Mouse (Mus musculus) small intestine, adult 2 months (tissue): ENCODE measurements around the gene 2510009E07Rik. TPM values are rescaled to one million over a fixed set of nuclear protein-coding genes. Genes with fewer than 3 reads are reported as not detected.
A peak's percentile ranks its signal among the peaks of the same experiment; 100 is the strongest.

Experiments
- H3K27ac ChIP-seq: fragments of 200-500 bp; 2 replicates; pipeline ENCODE4 v1.5.1; 2012; ENCODE audit warnings: low read depth, low read length, control low read depth, inconsistent platforms; ENCODE audit not compliant: insufficient read depth
- H3K27me3 ChIP-seq: fragments of 200-500 bp; 2 replicates; pipeline ENCODE4 v1.6.1; 2012; ENCODE audit warnings: mild to moderate bottlenecking, moderate library complexity, low read length, inconsistent platforms; ENCODE audit not compliant: control insufficient read depth, insufficient read depth
- H3K36me3 ChIP-seq: fragments of 200-500 bp; 2 replicates; pipeline ENCODE4 v1.6.1; 2012; ENCODE audit warnings: mild to moderate bottlenecking, low read length, control low read depth, inconsistent platforms; ENCODE audit not compliant: control insufficient read depth, insufficient read depth
- H3K4me1 ChIP-seq: fragments of 200-500 bp; 2 replicates; pipeline ENCODE4 v1.6.1; 2012; ENCODE audit warnings: low read length, inconsistent platforms, mixed read lengths; ENCODE audit not compliant: control insufficient read depth, insufficient read depth, insufficient read length
- H3K4me3 ChIP-seq: fragments of 200-500 bp; 2 replicates; pipeline ENCODE4 v1.5.1; 2012; ENCODE audit warnings: low read depth, mild to moderate bottlenecking, control low read depth, inconsistent platforms, low read length, moderate library complexity
- CTCF ChIP-seq: fragments of 200-500 bp; IDR thresholded peaks from 2 replicates; pipeline ENCODE4 v1.5.1; 2012; ENCODE audit warnings: low read depth, mild to moderate bottlenecking, control low read depth, inconsistent platforms, low read length, moderate library complexity, mixed read lengths; ENCODE audit not compliant: insufficient replicate concordance, insufficient read length; ENCODE audit errors: extremely low read depth
- POLR2A ChIP-seq: fragments of 200-500 bp; IDR thresholded peaks from 2 replicates; pipeline ENCODE4 v1.6.1; 2012; ENCODE audit warnings: low read depth, mild to moderate bottlenecking, control low read depth, inconsistent platforms, low read length, moderate library complexity
- WGBS: fragments of 180-500 bp; shearing (Covaris S2); methylation state at CpG from one replicate; pipeline ENCODE4 v1.1.7; 2018; 5-methylcytosine and 5-hydroxymethylcytosine counted together
- polyA plus RNA-seq: library from polyadenylated mRNA; depleted of rRNA; stranded (reverse); fragments of >200 nt; gene quantifications from 2 replicates; pipeline ENCODE4 v1.2.3, GENCODE M21; 2012; rRNA removed

The 2510009E07Rik gene
- 3.8 and 5.3 TPM in 2 replicates for polyA plus RNA-seq

- H3K27me3 ChIP-seq = no peaks in the 10 kb centered on the region
- no peaks in the 10 kb centered on the region for H3K36me3 ChIP-seq
- H3K27ac ChIP-seq = peak within 1 kb of the TSS; percentile 11
- no peaks in the 10 kb centered on the region for H3K4me1 ChIP-seq
- H3K4me3 ChIP-seq = peak within 1 kb of the TSS; percentile 63
- under 1% methylated on average over 59 of the region's 61 CpGs for WGBS
- TF ChIP-seq CTCF (no peak), POLR2A (no peak)
These were observed at the start of gene 2510009E07Rik for GRCm38 (mm10) chr16:21694463-21695241. 2510009E07Rik (minus strand) TSS chr16:21694665.

GRCm38 (mm10) chr16:21743401-21743800, 48.9 kb upstream of the 2510009E07Rik start:
- TF ChIP-seq CTCF (no peak), POLR2A (no peak)
- H3K4me1 ChIP-seq = no peaks in the 10 kb centered on the region
- H3K27me3 ChIP-seq = no peaks in the 10 kb centered on the region
- H3K27ac ChIP-seq = no peak overlapping the region
- WGBS = 92% methylated on average over 6 of the region's 6 CpGs
- H3K36me3 ChIP-seq = no peaks in the 10 kb centered on the region
- no peak overlapping the region for H3K4me3 ChIP-seq

GRCm38 (mm10) chr16:21742898-21743297, 48.4 kb upstream of the 2510009E07Rik start:
- no peak for TF ChIP-seq CTCF
- TF ChIP-seq POLR2A = no peak
- H3K27ac ChIP-seq = no peak overlapping the region
- WGBS = 93% methylated on average over 5 of the region's 5 CpGs
- no peaks in the 10 kb centered on the region for H3K36me3 ChIP-seq
- H3K27me3 ChIP-seq = no peaks in the 10 kb centered on the region
- no peaks in the 10 kb centered on the region for H3K4me1 ChIP-seq
- H3K4me3 ChIP-seq = no peak overlapping the region

GRCm38 (mm10) chr16:21742191-21742870, 47.9 kb upstream of the 2510009E07Rik start:
- Histone ChIP-seq H3K27me3 (no peaks in the 10 kb centered on the region), H3K4me3 (no peak overlapping the region), H3K27ac (no peak overlapping the region), H3K4me1 (no peaks in the 10 kb centered on the region), H3K36me3 (no peaks in the 10 kb centered on the region)
- 81% methylated on average over 5 of the region's 5 CpGs for WGBS
- TF ChIP-seq POLR2A (no peak), CTCF (no peak)

DNA sequence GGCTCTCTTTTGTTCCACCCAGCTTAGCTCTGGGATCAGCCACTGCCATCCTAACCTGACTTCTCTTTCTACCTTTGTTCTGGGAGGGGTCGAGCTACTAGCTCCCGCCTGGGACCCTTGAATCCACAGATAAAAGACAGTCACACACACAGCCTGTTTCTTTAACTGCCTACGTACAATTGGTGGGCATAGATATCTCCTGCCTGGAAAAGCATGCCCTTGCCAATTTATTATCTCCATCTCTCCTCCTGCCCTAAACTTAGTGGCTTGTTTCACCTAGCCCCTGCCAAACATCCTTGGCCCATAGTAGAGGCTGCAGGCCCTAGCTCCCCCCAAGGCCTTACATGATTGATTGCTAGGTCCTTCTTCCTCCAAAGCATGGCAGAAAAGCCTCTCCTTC, 47.1 kb upstream of the 2510009E07Rik start:
- TF ChIP-seq CTCF (no peak), POLR2A (no peak)
- Histone ChIP-seq H3K4me1 (no peaks in the 10 kb centered on the region), H3K4me3 (no peak overlapping the region), H3K27ac (no peak overlapping the region), H3K36me3 (no peaks in the 10 kb centered on the region), H3K27me3 (no peaks in the 10 kb centered on the region)
- 81% methylated on average over 3 of the region's 3 CpGs for WGBS

DNA sequence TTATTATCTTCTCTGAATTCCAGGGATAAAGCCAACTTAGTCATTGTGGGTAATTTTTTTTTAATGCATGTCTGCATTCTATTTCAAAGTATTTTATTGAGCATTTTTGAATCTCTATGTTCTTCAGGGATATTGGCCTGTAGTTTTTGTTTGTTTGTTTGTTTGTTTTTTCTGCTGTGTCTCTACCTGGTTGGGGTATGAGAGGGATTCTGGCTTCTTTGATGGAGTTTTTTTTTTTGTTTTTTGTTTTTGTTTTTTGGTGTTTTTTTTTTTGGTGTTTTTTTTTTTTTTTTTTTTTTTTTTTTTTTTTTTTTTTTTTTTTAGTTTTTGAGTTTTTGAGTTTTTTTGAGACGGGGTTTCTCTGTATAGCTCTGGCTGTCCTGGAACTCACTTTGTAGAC, 41.2 kb upstream of the 2510009E07Rik start:
- H3K4me1 ChIP-seq = no peaks in the 10 kb centered on the region
- WGBS = 95% methylated on average over 1 of the region's 1 CpGs
- H3K27me3 ChIP-seq = no peaks in the 10 kb centered on the region
- TF ChIP-seq POLR2A = no peak
- TF ChIP-seq CTCF = no peak
- no peak overlapping the region for H3K4me3 ChIP-seq
- no peak overlapping the region for H3K27ac ChIP-seq
- H3K36me3 ChIP-seq = no peaks in the 10 kb centered on the region

- WGBS = 24% methylated on average over 10 of the region's 10 CpGs
- Histone ChIP-seq H3K4me3 (peak overlapping the region; percentile 65), H3K36me3 (no peaks in the 10 kb centered on the region), H3K27me3 (no peaks in the 10 kb centered on the region), H3K27ac (no peak overlapping the region), H3K4me1 (no peaks in the 10 kb centered on the region)
- TF ChIP-seq POLR2A (no peak), CTCF (peak; percentile 21; the same call in 1 of the 2 replicates)
These were observed 33.5 kb upstream of the 2510009E07Rik start for GRCm38 (mm10) chr16:21727897-21728364.
